Mouse (Mus musculus): ENCODE results near the gene Lrrc3b. TPM values are rescaled to one million over a fixed set of nuclear protein-coding genes. Genes with fewer than 3 reads are reported as not detected.

Lrrc3b gene
- not detected in 2 replicates for total RNA-seq (2015)
- not detected in 2 replicates for total RNA-seq (2017)

GRCm38 (mm10) chr14:15438485-15439157 is at the start of gene Lrrc3b:
Gene Lrrc3b, minus strand, starts transcription at chr14:15438987.
- ATAC-seq (ENCODE audit: poor library complexity, severe bottlenecking), result no peak

- no peak for ATAC-seq (ENCODE audit: poor library complexity, severe bottlenecking)
Observed at GRCm38 (mm10) chr14:15477668-15478067, 38.9 kb upstream of the Lrrc3b start.

- no peak for ATAC-seq (ENCODE audit: poor library complexity, severe bottlenecking)
Observed at GRCm38 (mm10) chr14:15438096-15438484, 697 bp downstream of the Lrrc3b start.

GRCm38 (mm10) chr14:15437501-15437941 is 1.3 kb downstream of the Lrrc3b start:
- ATAC-seq (ENCODE audit: poor library complexity, severe bottlenecking), result no peak

- no peak for ATAC-seq (ENCODE audit: poor library complexity, severe bottlenecking)
Observed at GRCm38 (mm10) chr14:15437046-15437445, 1.7 kb downstream of the Lrrc3b start.

GRCm38 (mm10) chr14:15436586-15436985 is 2.2 kb downstream of the Lrrc3b start:
- no peak for ATAC-seq (ENCODE audit: poor library complexity, severe bottlenecking)

GRCm38 (mm10) chr14:15432396-15432795 is 6.4 kb downstream of the Lrrc3b start:
- no peak for ATAC-seq (ENCODE audit: poor library complexity, severe bottlenecking)

GRCm38 (mm10) chr14:15421624-15422023 is 17.2 kb downstream of the Lrrc3b start:
- no peak for ATAC-seq (ENCODE audit: poor library complexity, severe bottlenecking)

- ATAC-seq (ENCODE audit: poor library complexity, severe bottlenecking), result no peak
Observed at GRCm38 (mm10) chr14:15410686-15411534, 27.9 kb downstream of the Lrrc3b start.

GRCm38 (mm10) chr14:15385536-15385935 is 53.3 kb downstream of the Lrrc3b start:
- no peak for ATAC-seq (ENCODE audit: poor library complexity, severe bottlenecking)

- no peak for ATAC-seq (ENCODE audit: poor library complexity, severe bottlenecking)
Observed at GRCm38 (mm10) chr14:15384972-15385371, 53.8 kb downstream of the Lrrc3b start.

GRCm38 (mm10) chr14:15384532-15384931 is 54.3 kb downstream of the Lrrc3b start:
- ATAC-seq (ENCODE audit: poor library complexity, severe bottlenecking), result no peak

GRCm38 (mm10) chr14:15383133-15383532 is 55.7 kb downstream of the Lrrc3b start:
- ATAC-seq (ENCODE audit: poor library complexity, severe bottlenecking), result no peak

- ATAC-seq (ENCODE audit: poor library complexity, severe bottlenecking), result no peak
Observed at GRCm38 (mm10) chr14:15377368-15377767, 61.4 kb downstream of the Lrrc3b start.

GRCm38 (mm10) chr14:15376786-15377185 is 62.0 kb downstream of the Lrrc3b start:
- no peak for ATAC-seq (ENCODE audit: poor library complexity, severe bottlenecking)

GRCm38 (mm10) chr14:15374271-15374670 is 64.5 kb downstream of the Lrrc3b start:
- no peak for ATAC-seq (ENCODE audit: poor library complexity, severe bottlenecking)

- no peak for ATAC-seq (ENCODE audit: poor library complexity, severe bottlenecking)
Observed at GRCm38 (mm10) chr14:15372985-15373384, 65.8 kb downstream of the Lrrc3b start.

GRCm38 (mm10) chr14:15365045-15365444 is 73.7 kb downstream of the Lrrc3b start:
- no peak for ATAC-seq (ENCODE audit: poor library complexity, severe bottlenecking)

GRCm38 (mm10) chr14:15359893-15360292 is 78.9 kb downstream of the Lrrc3b start:
- no peak for ATAC-seq (ENCODE audit: poor library complexity, severe bottlenecking)

GRCm38 (mm10) chr14:15359134-15359533 is 79.7 kb downstream of the Lrrc3b start:
- ATAC-seq (ENCODE audit: poor library complexity, severe bottlenecking), result no peak

GRCm38 (mm10) chr14:15355512-15355911 is 83.3 kb downstream of the Lrrc3b start:
- no peak for ATAC-seq (ENCODE audit: poor library complexity, severe bottlenecking)

- ATAC-seq (ENCODE audit: poor library complexity, severe bottlenecking), result no peak
Observed at GRCm38 (mm10) chr14:15354299-15354698, 84.5 kb downstream of the Lrrc3b start.
